Mouse (Mus musculus): ENCODE data around the gene Tlk2.

DNA sequence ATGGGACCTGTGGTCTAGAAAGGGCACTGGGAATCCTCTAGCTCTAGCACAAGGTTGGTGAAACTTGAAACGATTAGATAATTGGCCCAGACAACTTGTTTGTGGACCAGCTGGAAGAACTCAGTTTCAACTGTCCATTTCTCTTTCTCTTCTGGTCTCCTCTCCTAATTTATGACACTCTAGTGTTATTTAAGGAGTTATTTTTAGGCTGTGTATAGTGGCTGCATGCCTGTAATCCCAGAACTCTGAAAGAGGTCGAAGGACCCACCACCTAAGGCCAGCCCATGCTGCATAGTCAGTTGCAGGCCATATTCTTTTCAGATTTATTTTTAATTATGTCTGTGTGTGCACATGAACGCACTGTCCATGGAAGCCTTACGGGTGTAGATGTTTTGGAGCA lies 916 bp downstream of the Tlk2 start:
- TF ChIP-seq CTCF (IDR thresholded peaks at IDR 0.05; ENCODE audit: low read depth, low read length), result no peak
- no peak for TF ChIP-seq EP300 (IDR thresholded peaks at IDR 0.05; ENCODE audit: insufficient read depth, low read depth, low read length)
- no peak for TF ChIP-seq POLR2A (IDR thresholded peaks at IDR 0.05; ENCODE audit: insufficient read depth, low read length)

Measured in ES-Bruce4 (cell line).